Mouse (Mus musculus) hindbrain, postnatal 0 days (tissue): ENCODE data around the gene Pde9a. TPM values are rescaled to one million over a fixed set of nuclear protein-coding genes. Genes with fewer than 3 reads are reported as not detected.

Experiments
- ATAC-seq: fragments of 200-750 bp; cut with Nextera tagmentation; 2 replicates; pipeline ENCODE4 v1.8.0; 2017; ENCODE audit warnings: mild to moderate bottlenecking, moderate TSS enrichment, moderate library complexity
- DNase-seq: peaks from one replicate; pipeline ENCODE4 v3.0.0-alpha.2; 2015; ENCODE audit warnings: low spot score
- H3K27ac ChIP-seq: fragments of 300-500 bp; sonication (generic); 2 replicates; pipeline ENCODE4 v1.5.1; 2014; ENCODE audit warnings: mild to moderate bottlenecking
- H3K27me3 ChIP-seq: fragments of 300-500 bp; sonication (generic); 2 replicates; pipeline ENCODE4 v1.6.1; 2014; ENCODE audit warnings: low read length, mixed read lengths; ENCODE audit not compliant: insufficient read depth
- H3K36me3 ChIP-seq: fragments of 300-500 bp; sonication (generic); 2 replicates; pipeline ENCODE4 v1.6.1; 2014; ENCODE audit warnings: low read length, mixed read lengths; ENCODE audit not compliant: insufficient read depth
- H3K4me1 ChIP-seq: fragments of 300-500 bp; sonication (generic); 2 replicates; pipeline ENCODE4 v1.6.1; 2014; ENCODE audit warnings: antibody characterized with exemption, low read length, mixed read lengths; ENCODE audit not compliant: insufficient read depth
- H3K4me2 ChIP-seq: fragments of 300-500 bp; sonication (generic); 2 replicates; pipeline ENCODE4 v1.6.1; 2014; ENCODE audit warnings: low read depth, mild to moderate bottlenecking, low read length, moderate library complexity, mixed read lengths
- H3K4me3 ChIP-seq: fragments of 300-500 bp; sonication (generic); 2 replicates; pipeline ENCODE4 v1.5.1; 2014; ENCODE audit warnings: low read length
- H3K9ac ChIP-seq: fragments of 300-500 bp; sonication (generic); replicated peaks from 2 replicates; pipeline ENCODE4 v1.6.1; 2014; ENCODE audit warnings: mild to moderate bottlenecking, low read length, moderate library complexity, mixed read lengths
- H3K9me3 ChIP-seq: fragments of 300-500 bp; sonication (generic); 2 replicates; pipeline ENCODE4 v1.6.1; 2016; ENCODE audit warnings: low read length, mixed read lengths
- CTCF ChIP-seq: IDR thresholded peaks from 2 replicates; pipeline ENCODE4 v1.5.1; 2016; ENCODE audit warnings: antibody characterized with exemption, control low read depth, low read depth
- WGBS: fragments of 180-500 bp; shearing (Covaris S2); extraction: QIAGEN DNeasy Blood & Tissue Kit; methylation state at CpG from one replicate; pipeline ENCODE4 v1.1.7; 2014; 5-methylcytosine and 5-hydroxymethylcytosine counted together
- polyA plus RNA-seq: library from polyadenylated mRNA; unstranded; fragments of >200 nt; fragmentation: Nextera tagmentation; extraction: Ambion mirVana; gene quantifications from 2 replicates; pipeline ENCODE4 v1.2.1, GENCODE M21; 2015
- total RNA-seq: library from RNA; depleted of rRNA; stranded (reverse); fragments of >200 nt; gene quantifications from 2 replicates; pipeline ENCODE4 v1.2.3, GENCODE M21; 2014

Gene Pde9a
- total and polyA plus RNA-seq, 2 experiments from 2014 or later, result 35.2 to 39.8 TPM

- DNase-seq (peak; percentile 71), ATAC-seq (peak; percentile 79)
- Histone ChIP-seq H3K9me3 (no peaks in the 10 kb centered on the region), H3K9ac (no peak overlapping the region), H3K4me3 (no peak overlapping the region), H3K4me1 (no peaks in the 10 kb centered on the region), H3K36me3 (peaks cover 34% of the 10 kb centered on the region), H3K4me2 (no peak overlapping the region), H3K27ac (no peak overlapping the region), H3K27me3 (no peaks in the 10 kb centered on the region)
- WGBS, result 27% methylated on average over 5 of the region's 5 CpGs
- TF ChIP-seq CTCF, result no peak
These were observed 84.9 kb downstream of the Pde9a start for GRCm38 (mm10) chr17:31470766-31471418.

- no peak overlapping the region for H3K4me2 ChIP-seq
- no peak overlapping the region for H3K4me3 ChIP-seq
- H3K27ac ChIP-seq, result no peak overlapping the region
- 73% methylated on average over 6 of the region's 6 CpGs for WGBS
- no peak for ATAC-seq
- no peaks in the 10 kb centered on the region for H3K4me1 ChIP-seq
- DNase-seq, result no peak
- no peaks in the 10 kb centered on the region for H3K9me3 ChIP-seq
- no peak for TF ChIP-seq CTCF
- H3K27me3 ChIP-seq, result no peaks in the 10 kb centered on the region
- no peak overlapping the region for H3K9ac ChIP-seq
- H3K36me3 ChIP-seq, result peaks cover 14% of the 10 kb centered on the region
These were observed 88.4 kb downstream of the Pde9a start for GRCm38 (mm10) chr17:31474388-31474787.

GRCm38 (mm10) chr17:31478606-31479005 lies 92.6 kb downstream of the Pde9a start:
- TF ChIP-seq CTCF, result no peak

GRCm38 (mm10) chr17:31479108-31479844 lies 93.3 kb downstream of the Pde9a start:
- ATAC-seq, result no peak
- H3K36me3 ChIP-seq, result peaks cover 7% of the 10 kb centered on the region
- no peaks in the 10 kb centered on the region for H3K27me3 ChIP-seq
- no peak for TF ChIP-seq CTCF
- 51% methylated on average over 11 of the region's 11 CpGs for WGBS
- H3K4me3 ChIP-seq, result no peak overlapping the region
- no peaks in the 10 kb centered on the region for H3K4me1 ChIP-seq
- H3K27ac ChIP-seq, result no peak overlapping the region
- H3K4me2 ChIP-seq, result no peak overlapping the region
- H3K9ac ChIP-seq, result no peak overlapping the region
- H3K9me3 ChIP-seq, result no peaks in the 10 kb centered on the region
- DNase-seq, result no peak

More at GRCm38 (mm10) chr17:31478606-31479005, 92.6 kb downstream of the Pde9a start:
- Histone ChIP-seq H3K4me1 (no peaks in the 10 kb centered on the region), H3K4me2 (no peak overlapping the region), H3K27ac (no peak overlapping the region), H3K9ac (no peak overlapping the region), H3K36me3 (peaks cover 7% of the 10 kb centered on the region), H3K4me3 (no peak overlapping the region), H3K9me3 (no peaks in the 10 kb centered on the region), H3K27me3 (no peaks in the 10 kb centered on the region)
- 76% methylated on average over 7 of the region's 7 CpGs for WGBS
- ATAC-seq (no peak), DNase-seq (no peak)

GRCm38 (mm10) chr17:31486616-31487198 lies 100.7 kb downstream of the Pde9a start:
- peak overlapping the region; percentile 62 for H3K27ac ChIP-seq
- ATAC-seq, result peak; percentile 58

GRCm38 (mm10) chr17:31487433-31488060 lies 101.5 kb downstream of the Pde9a start:
- Histone ChIP-seq H3K4me3 (no peak overlapping the region), H3K36me3 (no peaks in the 10 kb centered on the region), H3K27me3 (no peaks in the 10 kb centered on the region), H3K9me3 (no peaks in the 10 kb centered on the region), H3K9ac (no peak overlapping the region), H3K4me1 (no peaks in the 10 kb centered on the region), H3K4me2 (no peak overlapping the region), H3K27ac (peak overlapping the region; percentile 62; the same call in 1 of the 2 replicates)
- DNase-seq (no peak), ATAC-seq (no peak)
- no peak for TF ChIP-seq CTCF
- WGBS, result 23% methylated on average over 6 of the region's 6 CpGs

More at GRCm38 (mm10) chr17:31486616-31487198, 100.7 kb downstream of the Pde9a start:
- Histone ChIP-seq H3K27me3 (no peaks in the 10 kb centered on the region), H3K9me3 (no peaks in the 10 kb centered on the region), H3K4me3 (no peak overlapping the region), H3K36me3 (no peaks in the 10 kb centered on the region), H3K9ac (no peak overlapping the region; the same call in 1 of the 2 replicates), H3K4me1 (no peaks in the 10 kb centered on the region), H3K4me2 (no peak overlapping the region)
- peak; percentile 41 for DNase-seq
- TF ChIP-seq CTCF, result no peak
- 68% methylated on average over 10 of the region's 10 CpGs for WGBS
